Mouse (Mus musculus) intestine, embryonic 16.5 days (tissue): ENCODE measurements around the gene Ptch2. TPM values are rescaled to one million over a fixed set of nuclear protein-coding genes. Genes with fewer than 3 reads are reported as not detected.
A peak's percentile ranks its signal among the peaks of the same experiment; 100 is the strongest.

Experiments
- ATAC-seq: fragments of 200-750 bp; cut with Nextera tagmentation; 2 replicates; pipeline ENCODE4 v1.8.0; 2017; ENCODE audit warnings: moderate TSS enrichment, moderate library complexity
- H3K27ac ChIP-seq: fragments of 300-500 bp; sonication (generic); 2 replicates; pipeline ENCODE4 v1.5.1; 2014; ENCODE audit warnings: mild to moderate bottlenecking, low read length
- H3K27me3 ChIP-seq: fragments of 300-500 bp; sonication (generic); replicated peaks from 2 replicates; pipeline ENCODE4 v1.6.1; 2014; ENCODE audit warnings: low read length, control low read depth, mixed read lengths; ENCODE audit not compliant: control insufficient read depth, insufficient read depth
- H3K36me3 ChIP-seq: fragments of 300-500 bp; sonication (generic); 2 replicates; pipeline ENCODE4 v1.6.1; 2014; ENCODE audit warnings: low read length, control low read depth; ENCODE audit not compliant: control insufficient read depth, insufficient read depth
- H3K4me1 ChIP-seq: fragments of 300-500 bp; sonication (generic); 2 replicates; pipeline ENCODE4 v1.6.1; 2014; ENCODE audit warnings: low read length, control low read depth, mixed read lengths; ENCODE audit not compliant: control insufficient read depth, insufficient read depth
- H3K4me2 ChIP-seq: fragments of 300-500 bp; sonication (generic); 2 replicates; pipeline ENCODE4 v1.6.1; 2014; ENCODE audit warnings: low read depth, low read length, control low read depth
- H3K4me3 ChIP-seq: fragments of 300-500 bp; sonication (generic); 2 replicates; pipeline ENCODE4 v1.5.1; 2014; ENCODE audit warnings: mild to moderate bottlenecking, low read length
- H3K9ac ChIP-seq: fragments of 300-500 bp; sonication (generic); 2 replicates; pipeline ENCODE4 v1.6.1; 2014; ENCODE audit warnings: low read depth, low read length
- H3K9me3 ChIP-seq: fragments of 300-500 bp; sonication (generic); 2 replicates; pipeline ENCODE4 v1.6.1; 2016; ENCODE audit warnings: low read length, control low read depth; ENCODE audit not compliant: control insufficient read depth
- WGBS: fragments of 180-500 bp; shearing (Covaris S2); extraction: QIAGEN DNeasy Blood & Tissue Kit; methylation state at CpG from one replicate; pipeline ENCODE4 v1.1.7; 2014; 5-methylcytosine and 5-hydroxymethylcytosine counted together
- polyA plus RNA-seq: library from polyadenylated mRNA; unstranded; fragments of >200 nt; fragmentation: Nextera tagmentation; extraction: Ambion mirVana; gene quantifications from 2 replicates; pipeline ENCODE4 v1.2.1, GENCODE M21; 2015

Gene Ptch2
- polyA plus RNA-seq: 6.2 and 6.4 TPM in 2 replicates

DNA sequence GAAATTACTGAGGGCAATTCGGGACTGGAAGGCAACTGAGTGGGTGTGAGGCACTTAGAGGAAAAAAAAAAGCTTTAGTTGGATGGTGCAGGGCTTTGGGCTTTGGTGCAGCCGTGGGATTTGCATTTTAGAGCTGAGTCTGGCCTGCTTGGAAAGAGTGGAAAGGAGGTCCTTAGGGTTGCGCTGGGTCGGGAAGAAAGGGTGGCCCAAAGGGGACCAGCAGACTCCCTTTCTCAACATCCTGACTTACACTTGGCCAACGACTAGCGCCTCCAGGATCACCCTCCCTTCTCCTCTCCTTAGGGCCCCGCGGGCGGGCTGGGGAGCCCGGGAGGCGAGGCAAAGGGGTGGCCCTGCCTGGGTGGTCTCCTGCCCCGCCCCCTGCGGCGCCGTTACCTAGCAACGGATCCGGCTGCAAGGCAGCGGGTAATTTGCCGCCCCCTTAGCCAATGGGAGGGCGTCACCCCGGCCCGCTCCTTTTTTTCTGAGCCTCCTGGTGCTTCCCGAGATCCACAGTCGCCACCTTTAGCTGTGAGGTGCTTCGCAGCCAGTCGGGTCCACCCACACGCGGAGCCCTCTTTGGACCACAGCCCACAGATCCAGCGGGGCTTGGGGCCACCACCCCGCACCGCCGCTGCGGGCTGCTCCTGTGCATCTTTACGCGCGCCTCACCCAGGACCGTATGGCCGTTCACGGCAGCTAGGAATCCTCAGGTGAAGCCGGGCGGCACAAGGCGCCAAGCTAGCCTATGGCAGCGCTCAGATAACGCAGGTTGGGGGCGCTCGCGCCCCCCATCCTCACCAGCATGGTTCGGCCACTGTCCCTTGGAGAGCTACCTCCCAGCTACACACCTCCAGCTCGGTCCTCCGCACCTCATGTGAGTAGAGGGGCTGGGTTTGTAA is at the start of gene Ptch2:
Gene Ptch2, plus strand, starts transcription at position 525 of the 902 bp plus-strand sequence.
- ATAC-seq: peak; percentile 79
- Histone ChIP-seq H3K9ac (peak within 1 kb of the TSS; percentile 67), H3K27me3 (peaks cover 8% of the 10 kb centered on the region; the same call in 1 of the 2 replicates), H3K27ac (peak within 1 kb of the TSS; percentile 70), H3K4me3 (peak within 1 kb of the TSS; percentile 71), H3K4me1 (peaks cover 18% of the 10 kb centered on the region), H3K9me3 (no peaks in the 10 kb centered on the region), H3K36me3 (no peaks in the 10 kb centered on the region), H3K4me2 (peak within 1 kb of the TSS; percentile 93)
- under 1% methylated on average over 48 of the region's 50 CpGs for WGBS

DNA sequence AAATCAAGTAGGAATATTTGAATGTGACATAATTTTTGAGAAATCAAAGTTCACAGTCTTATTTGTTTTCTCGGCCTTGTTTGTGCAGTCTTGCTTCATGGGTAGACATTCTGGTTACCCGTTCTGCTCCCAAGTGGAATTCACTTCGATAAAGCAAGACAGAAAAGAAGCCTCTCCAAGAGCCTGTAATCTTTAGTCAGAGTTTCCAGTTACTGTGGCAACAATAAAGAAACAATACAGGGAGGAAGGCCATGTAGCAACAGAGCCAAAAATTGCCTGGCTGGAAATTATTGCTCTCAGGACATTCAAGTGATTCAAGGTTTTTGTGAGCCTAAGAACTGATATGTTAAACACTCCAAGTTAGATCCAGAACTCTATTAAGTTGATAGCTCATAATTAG is 47.0 kb upstream of the Ptch2 start:
- H3K36me3 ChIP-seq: 0 out of 2 replicates have a peak, but pooled peaks cover 3% of the 10 kb centered on the region
- H3K9me3 ChIP-seq: no peaks in the 10 kb centered on the region
- no peaks in the 10 kb centered on the region for H3K4me1 ChIP-seq
- no peak overlapping the region for H3K4me3 ChIP-seq
- no peak overlapping the region for H3K9ac ChIP-seq
- 75% methylated on average over 3 of the region's 3 CpGs for WGBS
- no peak overlapping the region for H3K27ac ChIP-seq
- no peak for ATAC-seq
- no peaks in the 10 kb centered on the region for H3K27me3 ChIP-seq
- no peak overlapping the region for H3K4me2 ChIP-seq

DNA sequence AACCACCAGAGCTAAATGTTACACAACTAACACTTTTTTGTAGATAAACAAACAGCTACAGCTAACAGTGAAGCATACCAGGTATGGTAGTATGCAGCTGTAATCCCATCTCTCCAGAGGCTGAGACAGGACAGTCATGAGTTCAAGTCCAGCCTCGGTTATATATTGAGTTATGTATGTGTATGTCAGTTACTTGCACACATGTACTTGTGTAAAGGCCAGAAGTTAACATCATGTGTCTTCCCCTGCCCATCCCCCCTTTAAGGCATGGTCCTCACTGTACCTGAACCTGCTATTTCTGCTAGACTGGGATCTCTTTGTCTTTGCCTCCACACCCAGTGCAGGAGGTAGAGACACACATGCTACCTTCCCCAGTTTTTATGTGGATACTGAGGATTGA is 46.4 kb upstream of the Ptch2 start:
- WGBS: 97% methylated on average over 1 of the region's 1 CpGs
- no peak for ATAC-seq
- Histone ChIP-seq H3K27me3 (no peaks in the 10 kb centered on the region), H3K27ac (no peak overlapping the region), H3K4me1 (no peaks in the 10 kb centered on the region), H3K36me3 (0 out of 2 replicates have a peak, but pooled peaks cover 3% of the 10 kb centered on the region), H3K4me2 (no peak overlapping the region), H3K9me3 (no peaks in the 10 kb centered on the region), H3K9ac (no peak overlapping the region), H3K4me3 (no peak overlapping the region)

DNA sequence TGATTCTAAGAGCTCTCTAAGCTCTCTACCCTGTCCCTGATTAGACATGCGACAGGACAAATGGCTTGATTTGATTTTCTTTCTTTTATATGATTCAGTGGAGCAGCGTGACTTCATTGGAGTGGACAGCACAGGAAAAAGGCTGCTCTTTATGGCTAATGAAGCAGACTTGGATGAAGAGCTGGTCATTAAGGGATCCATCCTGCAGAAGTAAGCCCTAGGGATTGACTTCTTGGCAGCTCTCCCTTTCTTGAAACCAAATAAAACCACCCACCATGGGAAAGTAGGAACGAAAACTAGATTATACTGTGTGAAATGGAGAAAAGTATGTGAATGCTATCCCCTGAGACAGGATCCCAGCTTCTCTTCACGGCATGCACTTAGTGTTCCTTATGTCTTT is 43.2 kb upstream of the Ptch2 start:
- Histone ChIP-seq H3K4me2 (no peak overlapping the region), H3K4me1 (no peaks in the 10 kb centered on the region), H3K27ac (no peak overlapping the region), H3K36me3 (0 out of 2 replicates have a peak, but pooled peaks cover 3% of the 10 kb centered on the region), H3K27me3 (no peaks in the 10 kb centered on the region), H3K9ac (no peak overlapping the region), H3K4me3 (no peak overlapping the region), H3K9me3 (no peaks in the 10 kb centered on the region)
- no peak for ATAC-seq
- WGBS: 84% methylated on average over 4 of the region's 4 CpGs

DNA sequence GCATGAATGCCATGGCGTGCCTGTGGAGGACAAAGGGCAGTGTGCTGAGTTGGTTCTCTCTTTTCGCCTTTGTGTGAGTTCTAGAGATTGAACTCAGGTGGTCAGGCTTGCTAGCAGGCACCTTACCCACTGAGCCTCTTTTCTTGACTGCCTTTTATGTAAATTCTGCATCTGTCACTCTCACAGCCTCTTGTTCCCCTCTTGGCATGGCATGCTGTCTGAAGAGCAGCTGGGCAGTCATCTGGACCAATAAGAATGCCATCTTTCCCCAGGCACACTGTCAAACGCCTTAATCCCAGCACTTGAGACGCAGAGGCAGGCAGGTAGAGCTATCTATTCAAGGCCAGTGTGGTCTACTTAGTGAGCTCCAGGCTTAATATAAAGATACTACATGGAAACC is 41.9 kb upstream of the Ptch2 start:
- no peak overlapping the region for H3K4me2 ChIP-seq
- no peaks in the 10 kb centered on the region for H3K36me3 ChIP-seq
- no peaks in the 10 kb centered on the region for H3K9me3 ChIP-seq
- H3K9ac ChIP-seq: no peak overlapping the region
- H3K27me3 ChIP-seq: no peaks in the 10 kb centered on the region
- no peaks in the 10 kb centered on the region for H3K4me1 ChIP-seq
- no peak overlapping the region for H3K4me3 ChIP-seq
- no peak overlapping the region for H3K27ac ChIP-seq
- 88% methylated on average over 4 of the region's 4 CpGs for WGBS
- no peak for ATAC-seq

DNA sequence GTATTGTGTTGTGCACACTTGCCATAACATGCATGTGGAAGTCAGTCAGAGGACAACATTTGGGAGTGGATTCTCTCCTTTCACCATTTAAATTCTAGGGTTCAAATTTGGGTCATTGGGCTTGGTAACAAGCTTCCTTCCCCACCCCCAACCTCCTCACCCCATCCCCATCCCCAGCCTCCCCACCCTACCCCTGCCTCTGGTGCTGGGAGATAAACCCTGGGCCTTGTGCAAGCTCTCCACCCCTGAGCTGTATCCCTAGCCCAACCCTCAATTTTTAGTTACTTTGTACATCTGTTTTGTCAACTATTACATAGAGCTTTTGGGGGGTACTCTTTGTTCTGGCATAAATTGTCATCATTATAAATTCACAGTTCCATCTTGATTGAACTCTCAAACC is 39.8 kb upstream of the Ptch2 start:
- no peaks in the 10 kb centered on the region for H3K4me1 ChIP-seq
- no peak overlapping the region for H3K27ac ChIP-seq
- ATAC-seq: no peak
- peaks cover 3% of the 10 kb centered on the region; the same call in 1 of the 2 replicates for H3K36me3 ChIP-seq
- H3K4me3 ChIP-seq: no peak overlapping the region
- no peaks in the 10 kb centered on the region for H3K27me3 ChIP-seq
- no peak overlapping the region for H3K9ac ChIP-seq
- no peak overlapping the region for H3K4me2 ChIP-seq
- H3K9me3 ChIP-seq: no peaks in the 10 kb centered on the region

DNA sequence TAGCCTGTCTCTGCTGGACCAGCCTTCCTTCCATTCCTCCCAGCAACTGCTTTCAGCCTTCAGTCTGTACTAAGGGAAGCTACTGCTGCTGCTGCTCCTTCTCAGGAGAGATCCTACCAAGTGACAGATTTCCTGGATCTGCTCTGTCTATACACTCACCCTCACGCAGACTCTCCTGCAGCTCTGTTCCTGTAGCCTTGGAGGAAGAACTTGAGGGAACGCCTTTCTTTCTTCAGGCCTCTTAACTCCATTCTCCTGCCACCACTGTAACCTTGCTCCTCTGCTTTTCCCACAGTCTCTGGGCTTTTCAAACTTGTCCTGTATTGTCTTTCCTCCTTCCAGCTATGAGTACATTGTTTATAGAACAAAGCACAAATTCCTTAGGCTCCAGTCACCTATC is 39.4 kb upstream of the Ptch2 start:
- no peaks in the 10 kb centered on the region for H3K4me1 ChIP-seq
- no peaks in the 10 kb centered on the region for H3K9me3 ChIP-seq
- H3K36me3 ChIP-seq: peaks cover 3% of the 10 kb centered on the region; the same call in 1 of the 2 replicates
- no peaks in the 10 kb centered on the region for H3K27me3 ChIP-seq
- H3K4me3 ChIP-seq: no peak overlapping the region
- WGBS: 70% methylated on average over 2 of the region's 2 CpGs
- H3K4me2 ChIP-seq: no peak overlapping the region
- no peak overlapping the region for H3K27ac ChIP-seq
- no peak for ATAC-seq
- no peak overlapping the region for H3K9ac ChIP-seq

DNA sequence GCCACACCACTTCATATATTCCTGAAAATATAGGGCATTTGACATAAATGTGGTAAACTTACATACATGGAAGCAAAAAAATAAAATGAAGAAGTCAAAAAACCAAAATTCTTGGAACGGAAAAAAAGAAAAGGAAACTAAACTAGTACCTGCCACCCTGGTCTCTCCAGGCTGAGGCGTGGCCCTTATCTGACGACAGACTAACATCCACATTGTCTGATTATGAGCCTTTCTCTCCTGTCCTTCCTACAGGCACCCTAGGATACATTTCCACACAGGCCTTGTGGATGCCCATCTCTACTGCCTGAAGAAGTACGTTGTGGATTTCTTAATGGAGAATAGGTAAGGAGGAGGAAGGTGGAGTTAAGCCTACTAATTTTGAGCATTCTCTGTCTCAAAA is 37.4 kb upstream of the Ptch2 start:
- H3K27ac ChIP-seq: no peak overlapping the region
- no peak overlapping the region for H3K4me3 ChIP-seq
- peaks cover 3% of the 10 kb centered on the region; the same call in 1 of the 2 replicates for H3K36me3 ChIP-seq
- H3K4me2 ChIP-seq: no peak overlapping the region
- H3K27me3 ChIP-seq: no peaks in the 10 kb centered on the region
- no peak for ATAC-seq
- no peak overlapping the region for H3K9ac ChIP-seq
- no peaks in the 10 kb centered on the region for H3K9me3 ChIP-seq
- H3K4me1 ChIP-seq: no peaks in the 10 kb centered on the region
- 81% methylated on average over 4 of the region's 4 CpGs for WGBS

DNA sequence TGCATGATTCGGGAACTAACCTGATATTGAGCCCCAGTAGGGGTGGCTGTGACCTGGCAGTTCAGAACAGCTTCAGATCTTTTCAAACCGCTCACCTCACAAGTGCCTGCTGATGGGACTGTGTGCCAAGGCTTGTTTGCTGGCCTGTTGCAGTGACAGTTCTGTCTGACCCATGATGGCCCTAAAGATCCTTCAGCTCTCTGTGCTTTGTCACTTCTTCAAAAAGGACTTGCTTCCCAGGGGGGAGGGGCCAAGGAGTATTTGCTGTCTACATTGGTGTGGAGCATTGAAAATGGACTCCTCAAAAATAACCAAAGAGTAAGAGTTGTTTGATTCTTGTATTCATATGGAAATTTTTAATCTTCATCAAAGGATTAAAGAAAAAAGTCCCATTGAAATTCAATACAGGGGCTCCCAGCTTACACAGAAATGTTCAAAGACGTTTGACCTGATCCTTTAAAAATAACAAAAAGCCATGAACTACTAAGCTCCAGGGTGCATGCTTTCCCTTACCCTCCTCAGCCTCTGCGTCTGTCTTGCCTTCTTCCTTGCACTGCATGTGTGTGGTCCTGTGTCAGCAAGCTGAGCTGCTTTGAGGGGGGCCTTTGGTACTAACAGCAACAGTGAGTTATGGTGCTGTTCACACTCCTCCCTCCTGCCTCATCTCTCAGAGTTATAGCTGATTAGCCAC is 33.0 kb upstream of the Ptch2 start:
- peaks cover 3% of the 10 kb centered on the region; the same call in 1 of the 2 replicates for H3K36me3 ChIP-seq
- WGBS: 60% methylated on average over 4 of the region's 4 CpGs
- ATAC-seq: no peak
- no peaks in the 10 kb centered on the region for H3K9me3 ChIP-seq
- no peak overlapping the region for H3K4me3 ChIP-seq
- no peaks in the 10 kb centered on the region for H3K4me1 ChIP-seq
- no peak overlapping the region for H3K9ac ChIP-seq
- H3K4me2 ChIP-seq: no peak overlapping the region
- H3K27ac ChIP-seq: no peak overlapping the region
- no peaks in the 10 kb centered on the region for H3K27me3 ChIP-seq
